Mouse (Mus musculus) MEL (cell line): Measurements from ENCODE around the gene Myo18a. TPM values are rescaled to one million over a fixed set of nuclear protein-coding genes. Genes with fewer than 3 reads are reported as not detected.

Experiments
- DNase-seq: peaks from one replicate; pipeline ENCODE4 v3.0.0; 2011; ENCODE audit warnings: low read depth, low spot score
- H3K27ac ChIP-seq: 2 replicates; pipeline ENCODE4 v1.5.1; 2012; ENCODE audit warnings: low read depth, mild to moderate bottlenecking, control low read depth, low read length, moderate library complexity; ENCODE audit not compliant: control insufficient read depth
- H3K27me3 ChIP-seq, 2 experiments: fragments of 150-350 bp in 1 of 2; sonication (generic) in 1 of 2; 2 replicates each; pipeline ENCODE4 v1.6.1; 2012; ENCODE audit warnings: low read length in 2 of 2, mild to moderate bottlenecking in 2 of 2, improper control_type of control experiment in 1 of 2, moderate library complexity in 1 of 2; ENCODE audit not compliant: insufficient read depth in 2 of 2, control insufficient read depth in 1 of 2
- H3K36me3 ChIP-seq, 2 experiments: 2 replicates each; pipeline ENCODE4 v1.6.1; 2012 to 2014; ENCODE audit warnings: low read length in 2 of 2, improper control_type of control experiment in 1 of 2, inconsistent platforms in 1 of 2, mild to moderate bottlenecking in 1 of 2; ENCODE audit not compliant: insufficient read depth in 2 of 2, control insufficient read depth in 1 of 2
- H3K4me1 ChIP-seq, 2 experiments: fragments of 150-350 bp in 1 of 2; sonication (generic) in 1 of 2; 2 replicates each; pipeline ENCODE4 v1.6.1; 2012; ENCODE audit warnings: low read length in 2 of 2, improper control_type of control experiment in 1 of 2, mild to moderate bottlenecking in 1 of 2; ENCODE audit not compliant: insufficient read depth in 2 of 2, control insufficient read depth in 1 of 2
- H3K4me3 ChIP-seq, 2 experiments: fragments of 150-350 bp in 1 of 2; sonication (generic) in 1 of 2; 2 replicates each; pipeline ENCODE4 v1.5.1; 2012; ENCODE audit warnings: low read depth in 2 of 2, low read length in 2 of 2, mild to moderate bottlenecking in 2 of 2, moderate library complexity in 2 of 2, control low read depth in 1 of 2, improper control_type of control experiment in 1 of 2; ENCODE audit not compliant: control insufficient read depth in 1 of 2, insufficient read depth in 1 of 2
- H3K79me2 ChIP-seq: 2 replicates; pipeline ENCODE4 v1.6.1; 2012; ENCODE audit warnings: mild to moderate bottlenecking, low read length, moderate library complexity; ENCODE audit not compliant: control insufficient read depth, poor library complexity, insufficient read depth
- H3K9ac ChIP-seq: 2 replicates; pipeline ENCODE4 v1.6.1; 2012; ENCODE audit warnings: low read depth, mild to moderate bottlenecking, control low read depth, low read length, moderate library complexity; ENCODE audit not compliant: control insufficient read depth, poor library complexity, severe bottlenecking
- H3K9me3 ChIP-seq: fragments of 150-350 bp; sonication (generic); replicated peaks from 2 replicates; pipeline ENCODE4 v1.6.1; 2012; ENCODE audit warnings: mild to moderate bottlenecking, low read length, improper control_type of control experiment, moderate library complexity; ENCODE audit not compliant: insufficient read depth
- CHD1 ChIP-seq: IDR thresholded peaks from 2 replicates; pipeline ENCODE4 v1.6.1; 2012; ENCODE audit warnings: low read depth, mild to moderate bottlenecking, inconsistent platforms, low read length, improper control_type of control experiment
- CTCF ChIP-seq, 3 experiments: IDR thresholded peaks in 2 of 3; conservative IDR thresholded peaks in 1 of 3; 2 replicates each; pipeline ENCODE4 v1.5.1; 2011 to 2012; ENCODE audit warnings: low read length in 3 of 3, low read depth in 2 of 3, mild to moderate bottlenecking in 2 of 3, improper control_type of control experiment in 1 of 3, inconsistent platforms in 1 of 3, mixed read lengths in 1 of 3, moderate library complexity in 1 of 3; ENCODE audit not compliant: control insufficient read depth in 1 of 3, insufficient read depth in 1 of 3, poor library complexity in 1 of 3, severe bottlenecking in 1 of 3
- E2F4 ChIP-seq: IDR thresholded peaks from 2 replicates; pipeline ENCODE4 v1.6.1; 2011; ENCODE audit warnings: low read depth, low read length, improper control_type of control experiment, borderline replicate concordance
- ETS1 ChIP-seq: IDR thresholded peaks from 2 replicates; pipeline ENCODE4 v1.6.1; 2012; ENCODE audit warnings: low read depth, mild to moderate bottlenecking, inconsistent platforms, low read length, improper control_type of control experiment, moderate library complexity
- MAFK ChIP-seq: IDR thresholded peaks from 2 replicates; pipeline ENCODE4 v1.6.1; 2011; ENCODE audit warnings: low read depth, mild to moderate bottlenecking, low read length, improper control_type of control experiment, borderline replicate concordance
- MAX ChIP-seq: IDR thresholded peaks from 2 replicates; pipeline ENCODE4 v1.6.1; 2011; ENCODE audit warnings: low read length, improper control_type of control experiment
- MAZ ChIP-seq: IDR thresholded peaks from 2 replicates; pipeline ENCODE4 v1.6.1; 2012; ENCODE audit warnings: low read depth, mild to moderate bottlenecking, inconsistent platforms, low read length, improper control_type of control experiment
- MXI1 ChIP-seq: IDR thresholded peaks from 2 replicates; pipeline ENCODE4 v1.6.1; 2011; ENCODE audit warnings: mild to moderate bottlenecking, low read depth, low read length, improper control_type of control experiment
- NRF1 ChIP-seq: IDR thresholded peaks from 2 replicates; pipeline ENCODE4 v1.6.1; 2014; ENCODE audit warnings: low read depth, mild to moderate bottlenecking, inconsistent platforms, low read length, improper control_type of control experiment, moderate library complexity; ENCODE audit not compliant: poor library complexity, insufficient read depth, severe bottlenecking
- POLR2A ChIP-seq, 2 experiments: IDR thresholded peaks; 2 replicates each; pipeline ENCODE4 v1.6.1; 2011 to 2012; ENCODE audit warnings: low read length in 2 of 2, mild to moderate bottlenecking in 2 of 2, control low read depth in 1 of 2, improper control_type of control experiment in 1 of 2, low read depth in 1 of 2, moderate library complexity in 1 of 2; ENCODE audit not compliant: control insufficient read depth in 1 of 2, insufficient read depth in 1 of 2, poor library complexity in 1 of 2
- POLR2AphosphoS2 ChIP-seq: IDR thresholded peaks from 2 replicates; pipeline ENCODE4 v1.6.1; 2011; ENCODE audit warnings: low read length, improper control_type of control experiment
- POLR2AphosphoS5 ChIP-seq: IDR thresholded peaks from 2 replicates; pipeline ENCODE4 v1.6.1; 2012; ENCODE audit warnings: low read depth, borderline replicate concordance, mild to moderate bottlenecking, inconsistent platforms, low read length, moderate library complexity, mixed read lengths
- SIN3A ChIP-seq: IDR thresholded peaks from 2 replicates; pipeline ENCODE4 v1.6.1; 2012; ENCODE audit warnings: low read length, improper control_type of control experiment, inconsistent platforms
- SMC3 ChIP-seq: IDR thresholded peaks from 2 replicates; pipeline ENCODE4 v1.6.1; 2011; ENCODE audit warnings: low read depth, low read length, improper control_type of control experiment
- TCF12 ChIP-seq: IDR thresholded peaks from 2 replicates; pipeline ENCODE4 v1.6.1; 2014; ENCODE audit warnings: low read depth, mild to moderate bottlenecking, inconsistent platforms, low read length, improper control_type of control experiment, moderate library complexity
- USF2 ChIP-seq, 2 experiments: IDR thresholded peaks; 2 replicates each; pipeline ENCODE4 v1.6.1; 2011 to 2012; ENCODE audit warnings: improper control_type of control experiment in 2 of 2, low read length in 2 of 2, borderline replicate concordance in 1 of 2, inconsistent platforms in 1 of 2, low read depth in 1 of 2, mild to moderate bottlenecking in 1 of 2; ENCODE audit not compliant: insufficient read depth in 1 of 2
- ZKSCAN1 ChIP-seq: IDR thresholded peaks from 2 replicates; pipeline ENCODE4 v1.6.1; 2012; ENCODE audit warnings: low read depth, mild to moderate bottlenecking, inconsistent platforms, low read length, improper control_type of control experiment, moderate library complexity
- ZMIZ1 ChIP-seq: IDR thresholded peaks from 2 replicates; pipeline ENCODE4 v1.6.1; 2012; ENCODE audit warnings: low read depth, mild to moderate bottlenecking, inconsistent platforms, low read length, improper control_type of control experiment, moderate library complexity
- ZNF384 ChIP-seq: IDR thresholded peaks from 2 replicates; pipeline ENCODE4 v1.6.1; 2012; ENCODE audit warnings: low read depth, mild to moderate bottlenecking, inconsistent platforms, low read length, improper control_type of control experiment
- polyA plus RNA-seq, 2 experiments: library from polyadenylated mRNA; stranded (reverse) in 1 of 2; unstranded in 1 of 2; fragments of >175 nt in 1 of 2; fragments of >200 nt in 1 of 2; gene quantifications; 2 replicates each; pipeline versions ENCODE4 v1.2.1 to v1.2.4; 2012; ENCODE audit warnings: low replicate concordance in 2 of 2, low read depth in 1 of 2; ENCODE audit not compliant: insufficient read length in 2 of 2, insufficient read depth in 1 of 2, missing spikeins in 1 of 2
- total RNA-seq: library from RNA; depleted of rRNA; stranded (reverse); fragments of 300-350 nt; gene quantifications from 2 replicates; pipeline ENCODE4 v1.2.3, GENCODE M21; 2012

Myo18a gene
- total and polyA plus RNA-seq, 3 experiments, result 13.1 to 18.0 TPM; not detected in 1

- Histone ChIP-seq H3K4me1 (no peaks in the 10 kb centered on the region), H3K9ac (no peak overlapping the region), H3K9me3 (no peaks in the 10 kb centered on the region), H3K27me3 (no peaks in the 10 kb centered on the region), H3K4me3 (no peak overlapping the region), H3K36me3 (no peaks in the 10 kb centered on the region), H3K27ac (no peak overlapping the region), H3K79me2 (no peaks in the 10 kb centered on the region)
- no peak for DNase-seq
- TF ChIP-seq TCF12, result no peak
- TF ChIP-seq USF2 (IDR thresholded peaks at IDR 0.05; ENCODE audit: borderline replicate concordance in 1 of 2, insufficient read depth in 1 of 2, low read depth in 1 of 2, low read length in 2 of 2), result no peak
- no peak for TF ChIP-seq MAZ
- TF ChIP-seq POLR2A (IDR thresholded peaks at IDR 0.05; ENCODE audit: control insufficient read depth in 1 of 2, insufficient read depth in 1 of 2, low read depth in 1 of 2, low read length in 2 of 2, poor library complexity in 1 of 2), result no peak
- TF ChIP-seq POLR2AphosphoS2, result no peak
- TF ChIP-seq NRF1, result no peak
- no peak for TF ChIP-seq ETS1
- no peak for TF ChIP-seq POLR2AphosphoS5
- no peak for TF ChIP-seq MXI1
- TF ChIP-seq ZNF384, result no peak
- no peak for TF ChIP-seq E2F4
- no peak for TF ChIP-seq CTCF (IDR thresholded peaks at IDR 0.05 in 2 of 3, conservative IDR thresholded peaks at IDR 0.05 in 1 of 3; ENCODE audit: control insufficient read depth in 1 of 3, insufficient read depth in 1 of 3, low read depth in 2 of 3, low read length in 3 of 3, poor library complexity in 1 of 3, severe bottlenecking in 1 of 3)
- TF ChIP-seq SMC3, result no peak
- no peak for TF ChIP-seq SIN3A
- no peak for TF ChIP-seq MAX
- no peak for TF ChIP-seq CHD1
- no peak for TF ChIP-seq ZMIZ1
- no peak for TF ChIP-seq ZKSCAN1
- TF ChIP-seq, all 39 proteins: peak for 0
These were observed 85.1 kb downstream of the Myo18a start for GRCm38 (mm10) chr11:77848131-77848530.

- Histone ChIP-seq H3K27ac (no peak overlapping the region), H3K36me3 (no peaks in the 10 kb centered on the region), H3K4me1 (no peaks in the 10 kb centered on the region), H3K9ac (no peak overlapping the region), H3K79me2 (no peaks in the 10 kb centered on the region), H3K27me3 (no peaks in the 10 kb centered on the region), H3K9me3 (no peaks in the 10 kb centered on the region), H3K4me3 (no peak overlapping the region)
- DNase-seq, result no peak
- TF ChIP-seq MAZ (no peak), MAFK (no peak)
These were observed 86.1 kb downstream of the Myo18a start for GRCm38 (mm10) chr11:77849151-77849550.
